Mouse (Mus musculus): ENCODE results near the gene Pck1.

The Pck1 gene

GRCm38 (mm10) chr2:173204671-173205070, 51.8 kb downstream of the Pck1 start:
- no peak for DNase-seq (ENCODE audit: low spot score)

- DNase-seq (ENCODE audit: low spot score), result no peak
These were observed 52.8 kb downstream of the Pck1 start for GRCm38 (mm10) chr2:173205563-173206099.

GRCm38 (mm10) chr2:173207051-173207450, 54.2 kb downstream of the Pck1 start:
- DNase-seq (ENCODE audit: low spot score), result no peak
